Mouse (Mus musculus): ENCODE results near the gene Olfr1200.

Gene Olfr1200

GRCm38 (mm10) chr2:88770388-88770787 lies at the start of gene Olfr1200:
TSS of gene Olfr1200 (minus strand) at chr2:88770488.
- no peak for DNase-seq

GRCm38 (mm10) chr2:88814196-88814595 lies 43.9 kb upstream of the Olfr1200 start, which contains the start of gene Olfr1202:
TSS of gene Olfr1202 (plus strand) at chr2:88814496.
- DNase-seq: no peak

GRCm38 (mm10) chr2:88792736-88793135 lies 22.4 kb upstream of the Olfr1200 start, which contains the start of gene Olfr1201:
TSS of gene Olfr1201 (plus strand) at chr2:88793036.
- DNase-seq: no peak

- no peak for DNase-seq
Measured at GRCm38 (mm10) chr2:88760369-88760768, 9.9 kb downstream of the Olfr1200 start, which contains the start of gene Olfr1199. TSS of gene Olfr1199 (minus strand) at chr2:88760469.

- no peak for DNase-seq
Measured at GRCm38 (mm10) chr2:88751270-88751669, 19.0 kb downstream of the Olfr1200 start, which contains the start of gene Olfr1198. TSS of gene Olfr1198 (minus strand) at chr2:88751370.

GRCm38 (mm10) chr2:88743379-88743778 lies 26.9 kb downstream of the Olfr1200 start:
- DNase-seq: no peak

GRCm38 (mm10) chr2:88732266-88732665 lies 38.0 kb downstream of the Olfr1200 start, which contains the start of gene Olfr1197:
TSS of gene Olfr1197 (minus strand) at chr2:88732366.
- DNase-seq: no peak

Data from right cerebral cortex, postnatal 14 days (tissue).